In genomic region chr2:93024431-93024830, GRCm38 (mm10) we compare ENCODE assay signal across 17 mouse cellular contexts.
"Had no signal": no experiment of that assay in that cellular context is flagged by ENCODE, and none has a peak within 500 bp of the region (broad histone marks: within the 10 kb centered on the region; RNA-seq: fewer than 3 reads in every experiment).

No protein-coding gene starts in this region.

- H3K4me3 ChIP-seq: kidney, embryonic 15.5 days; limb, embryonic 10.5 days; limb, embryonic 13.5 days; liver, embryonic 12.5 days; liver, embryonic 15.5 days had no signal

- H3K27me3 ChIP-seq: kidney, embryonic 15.5 days; limb, embryonic 13.5 days; liver, embryonic 12.5 days; liver, embryonic 15.5 days had no signal

- H3K4me2 ChIP-seq: kidney, embryonic 15.5 days; limb, embryonic 13.5 days; liver, embryonic 12.5 days; liver, embryonic 15.5 days; midbrain, embryonic 11.5 days had no signal

- ATAC-seq: intestine, postnatal 0 days; liver, embryonic 12.5 days had no signal

- DNase-seq: kidney, adult 8-10 months; kidney, postnatal 14 days; kidney, postnatal 4 days; layer of hippocampus, adult 9-11 months; liver; lung, adult 18-20 months; lung, postnatal 10 days; lung, postnatal 4 days; midbrain, embryonic 14.5 days; thymus, postnatal 36 days had no signal

- H3K9me3 ChIP-seq: liver, embryonic 12.5 days; liver, embryonic 15.5 days had no signal

- H3K27ac ChIP-seq: kidney, embryonic 15.5 days; limb, embryonic 10.5 days; limb, embryonic 13.5 days; liver, embryonic 12.5 days; liver, embryonic 15.5 days had no signal

- H3K36me3 ChIP-seq: liver, embryonic 12.5 days; liver, embryonic 15.5 days had no signal

- H3K9ac ChIP-seq: kidney, embryonic 15.5 days; limb, embryonic 13.5 days; liver, embryonic 12.5 days; liver, embryonic 15.5 days had no signal
